Mouse (Mus musculus) MEL (cell line): Measurements from ENCODE around the gene Vps26c. TPM values are rescaled to one million over a fixed set of nuclear protein-coding genes. Genes with fewer than 3 reads are reported as not detected.

ENCODE experiments used
- DNase-seq: peaks from one replicate; pipeline ENCODE4 v3.0.0; 2011; ENCODE audit warnings: low read depth, low spot score
- H3K27ac ChIP-seq: 2 replicates; pipeline ENCODE4 v1.5.1; 2012; ENCODE audit warnings: low read depth, mild to moderate bottlenecking, control low read depth, low read length, moderate library complexity; ENCODE audit not compliant: control insufficient read depth
- H3K27me3 ChIP-seq, 2 experiments: fragments of 150-350 bp in 1 of 2; sonication (generic) in 1 of 2; 2 replicates each; pipeline ENCODE4 v1.6.1; 2012; ENCODE audit warnings: low read length in 2 of 2, mild to moderate bottlenecking in 2 of 2, improper control_type of control experiment in 1 of 2, moderate library complexity in 1 of 2; ENCODE audit not compliant: insufficient read depth in 2 of 2, control insufficient read depth in 1 of 2
- H3K36me3 ChIP-seq, 2 experiments: 2 replicates each; pipeline ENCODE4 v1.6.1; 2012 to 2014; ENCODE audit warnings: low read length in 2 of 2, improper control_type of control experiment in 1 of 2, inconsistent platforms in 1 of 2, mild to moderate bottlenecking in 1 of 2; ENCODE audit not compliant: insufficient read depth in 2 of 2, control insufficient read depth in 1 of 2
- H3K4me1 ChIP-seq, 2 experiments: fragments of 150-350 bp in 1 of 2; sonication (generic) in 1 of 2; 2 replicates each; pipeline ENCODE4 v1.6.1; 2012; ENCODE audit warnings: low read length in 2 of 2, improper control_type of control experiment in 1 of 2, mild to moderate bottlenecking in 1 of 2; ENCODE audit not compliant: insufficient read depth in 2 of 2, control insufficient read depth in 1 of 2
- H3K4me3 ChIP-seq, 2 experiments: fragments of 150-350 bp in 1 of 2; sonication (generic) in 1 of 2; 2 replicates each; pipeline ENCODE4 v1.5.1; 2012; ENCODE audit warnings: low read depth in 2 of 2, low read length in 2 of 2, mild to moderate bottlenecking in 2 of 2, moderate library complexity in 2 of 2, control low read depth in 1 of 2, improper control_type of control experiment in 1 of 2; ENCODE audit not compliant: control insufficient read depth in 1 of 2, insufficient read depth in 1 of 2
- H3K79me2 ChIP-seq: 2 replicates; pipeline ENCODE4 v1.6.1; 2012; ENCODE audit warnings: mild to moderate bottlenecking, low read length, moderate library complexity; ENCODE audit not compliant: control insufficient read depth, poor library complexity, insufficient read depth
- H3K9ac ChIP-seq: 2 replicates; pipeline ENCODE4 v1.6.1; 2012; ENCODE audit warnings: low read depth, mild to moderate bottlenecking, control low read depth, low read length, moderate library complexity; ENCODE audit not compliant: control insufficient read depth, poor library complexity, severe bottlenecking
- H3K9me3 ChIP-seq: fragments of 150-350 bp; sonication (generic); replicated peaks from 2 replicates; pipeline ENCODE4 v1.6.1; 2012; ENCODE audit warnings: mild to moderate bottlenecking, low read length, improper control_type of control experiment, moderate library complexity; ENCODE audit not compliant: insufficient read depth
- CHD1 ChIP-seq: IDR thresholded peaks from 2 replicates; pipeline ENCODE4 v1.6.1; 2012; ENCODE audit warnings: low read depth, mild to moderate bottlenecking, inconsistent platforms, low read length, improper control_type of control experiment
- E2F4 ChIP-seq: IDR thresholded peaks from 2 replicates; pipeline ENCODE4 v1.6.1; 2011; ENCODE audit warnings: low read depth, low read length, improper control_type of control experiment, borderline replicate concordance
- ELF1 ChIP-seq: IDR thresholded peaks from 2 replicates; pipeline ENCODE4 v1.6.1; 2014; ENCODE audit warnings: low read depth, mild to moderate bottlenecking, inconsistent platforms, low read length, improper control_type of control experiment, moderate library complexity
- EP300 ChIP-seq, 2 experiments: IDR thresholded peaks; 2 replicates each; pipeline ENCODE4 v1.6.1; 2011; ENCODE audit warnings: improper control_type of control experiment in 2 of 2, low read length in 2 of 2, low read depth in 1 of 2, mild to moderate bottlenecking in 1 of 2
- ETS1 ChIP-seq: IDR thresholded peaks from 2 replicates; pipeline ENCODE4 v1.6.1; 2012; ENCODE audit warnings: low read depth, mild to moderate bottlenecking, inconsistent platforms, low read length, improper control_type of control experiment, moderate library complexity
- HCFC1 ChIP-seq: IDR thresholded peaks from 2 replicates; pipeline ENCODE4 v1.6.1; 2012; ENCODE audit warnings: low read depth, mild to moderate bottlenecking, inconsistent platforms, low read length, improper control_type of control experiment, moderate library complexity
- JUND ChIP-seq: IDR thresholded peaks from 2 replicates; pipeline ENCODE4 v1.6.1; 2011; ENCODE audit warnings: low read depth, mild to moderate bottlenecking, improper control_type of control experiment, low read length
- MAFK ChIP-seq: IDR thresholded peaks from 2 replicates; pipeline ENCODE4 v1.6.1; 2011; ENCODE audit warnings: low read depth, mild to moderate bottlenecking, low read length, improper control_type of control experiment, borderline replicate concordance
- MAX ChIP-seq: IDR thresholded peaks from 2 replicates; pipeline ENCODE4 v1.6.1; 2011; ENCODE audit warnings: low read length, improper control_type of control experiment
- MEF2A ChIP-seq: IDR thresholded peaks from 2 replicates; pipeline ENCODE4 v1.6.1; 2014; ENCODE audit warnings: low read depth, mild to moderate bottlenecking, inconsistent platforms, low read length, improper control_type of control experiment; ENCODE audit not compliant: poor library complexity, insufficient replicate concordance, severe bottlenecking; ENCODE audit errors: extremely low read depth
- MXI1 ChIP-seq: IDR thresholded peaks from 2 replicates; pipeline ENCODE4 v1.6.1; 2011; ENCODE audit warnings: mild to moderate bottlenecking, low read depth, low read length, improper control_type of control experiment
- MYB ChIP-seq: IDR thresholded peaks from 2 replicates; pipeline ENCODE4 v1.6.1; 2011; ENCODE audit warnings: mild to moderate bottlenecking, low read depth, low read length, improper control_type of control experiment
- MYC ChIP-seq: IDR thresholded peaks from 2 replicates; pipeline ENCODE4 v1.6.1; 2011; ENCODE audit warnings: low read depth, mild to moderate bottlenecking, low read length, improper control_type of control experiment, moderate library complexity
- POLR2AphosphoS2 ChIP-seq: IDR thresholded peaks from 2 replicates; pipeline ENCODE4 v1.6.1; 2011; ENCODE audit warnings: low read length, improper control_type of control experiment
- POLR2AphosphoS5 ChIP-seq: IDR thresholded peaks from 2 replicates; pipeline ENCODE4 v1.6.1; 2012; ENCODE audit warnings: low read depth, borderline replicate concordance, mild to moderate bottlenecking, inconsistent platforms, low read length, moderate library complexity, mixed read lengths
- RAD21 ChIP-seq: IDR thresholded peaks from 2 replicates; pipeline ENCODE4 v1.6.1; 2011; ENCODE audit warnings: mild to moderate bottlenecking, low read depth, low read length, improper control_type of control experiment
- TAL1 ChIP-seq: IDR thresholded peaks from 2 replicates; pipeline ENCODE4 v1.6.1; 2012; ENCODE audit warnings: mild to moderate bottlenecking, inconsistent platforms, low read length, moderate library complexity, mixed read lengths
- TBP ChIP-seq: IDR thresholded peaks from 2 replicates; pipeline ENCODE4 v1.8.0; 2011; ENCODE audit warnings: low read depth, low read length, improper control_type of control experiment
- TCF12 ChIP-seq: IDR thresholded peaks from 2 replicates; pipeline ENCODE4 v1.6.1; 2014; ENCODE audit warnings: low read depth, mild to moderate bottlenecking, inconsistent platforms, low read length, improper control_type of control experiment, moderate library complexity
- USF1 ChIP-seq: IDR thresholded peaks from 2 replicates; pipeline ENCODE4 v1.6.1; 2014; ENCODE audit warnings: low read depth, mild to moderate bottlenecking, inconsistent platforms, low read length, improper control_type of control experiment, moderate library complexity
- ZC3H11A ChIP-seq: IDR thresholded peaks from 2 replicates; pipeline ENCODE4 v1.6.1; 2012; ENCODE audit warnings: low read depth, mild to moderate bottlenecking, inconsistent platforms, low read length, improper control_type of control experiment
- ZKSCAN1 ChIP-seq: IDR thresholded peaks from 2 replicates; pipeline ENCODE4 v1.6.1; 2012; ENCODE audit warnings: low read depth, mild to moderate bottlenecking, inconsistent platforms, low read length, improper control_type of control experiment, moderate library complexity
- ZMIZ1 ChIP-seq: IDR thresholded peaks from 2 replicates; pipeline ENCODE4 v1.6.1; 2012; ENCODE audit warnings: low read depth, mild to moderate bottlenecking, inconsistent platforms, low read length, improper control_type of control experiment, moderate library complexity
- ZNF384 ChIP-seq: IDR thresholded peaks from 2 replicates; pipeline ENCODE4 v1.6.1; 2012; ENCODE audit warnings: low read depth, mild to moderate bottlenecking, inconsistent platforms, low read length, improper control_type of control experiment
- polyA plus RNA-seq, 2 experiments: library from polyadenylated mRNA; stranded (reverse) in 1 of 2; unstranded in 1 of 2; fragments of >175 nt in 1 of 2; fragments of >200 nt in 1 of 2; gene quantifications; 2 replicates each; pipeline versions ENCODE4 v1.2.1 to v1.2.4; 2012; ENCODE audit warnings: low replicate concordance in 2 of 2, low read depth in 1 of 2; ENCODE audit not compliant: insufficient read length in 2 of 2, insufficient read depth in 1 of 2, missing spikeins in 1 of 2
- total RNA-seq: library from RNA; depleted of rRNA; stranded (reverse); fragments of 300-350 nt; gene quantifications from 2 replicates; pipeline ENCODE4 v1.2.3, GENCODE M21; 2012

Gene Vps26c
- total and polyA plus RNA-seq, 3 experiments = 20.9 to 23.7 TPM; not detected in 1

GRCm38 (mm10) chr16:94531268-94531667 is 4.6 kb upstream of the Vps26c start:
- no peak for TF ChIP-seq USF1
- no peak for TF ChIP-seq HCFC1
- peak; percentile 80 for TF ChIP-seq ZKSCAN1
- no peak for TF ChIP-seq TAL1
- no peak for TF ChIP-seq ZC3H11A
- no peak for TF ChIP-seq MAFK
- TF ChIP-seq CHD1 = no peak
- TF ChIP-seq RAD21 = no peak
- H3K4me3 ChIP-seq = no peak overlapping the region
- H3K9me3 ChIP-seq = no peaks in the 10 kb centered on the region
- peaks cover 2 to 9% of the 10 kb centered on the region in 2 experiments; a peak in 2 of 4 replicates for H3K4me1 ChIP-seq
- H3K36me3 ChIP-seq = peaks cover 0 to 7% of the 10 kb centered on the region in 2 experiments; a peak in 2 of 4 replicates
- peaks cover 2% of the 10 kb centered on the region; the same call in 1 of the 2 replicates for H3K79me2 ChIP-seq
- H3K27ac ChIP-seq = no peak overlapping the region
- no peak overlapping the region for H3K9ac ChIP-seq
- no peak for DNase-seq
- H3K27me3 ChIP-seq = peaks cover 2 to 4% of the 10 kb centered on the region in 2 experiments; a peak in 3 of 4 replicates

GRCm38 (mm10) chr16:94527546-94527945 is 916 bp upstream of the Vps26c start:
- Histone ChIP-seq H3K4me3 (peak overlapping the region; percentile 70 to 90), H3K4me1 (peaks cover 7 to 12% of the 10 kb centered on the region in 2 experiments; a peak in 3 of 4 replicates), H3K79me2 (peaks cover 8% of the 10 kb centered on the region), H3K27ac (peak overlapping the region; percentile 93), H3K27me3 (no peaks in the 10 kb centered on the region), H3K9ac (peak overlapping the region; percentile 87), H3K9me3 (no peaks in the 10 kb centered on the region), H3K36me3 (peaks cover 0 to 11% of the 10 kb centered on the region in 2 experiments; a peak in 2 of 4 replicates)
- no peak for DNase-seq
- 0 out of 2 replicates have a peak, but pooled peaks have one; percentile 5 for TF ChIP-seq MXI1
- TF ChIP-seq ZMIZ1 = no peak
- peak; percentile 5; the same call in 1 of the 2 replicates for TF ChIP-seq MYC

- peak overlapping the region; percentile 87 for H3K9ac ChIP-seq
- H3K36me3 ChIP-seq = peaks cover 0 to 11% of the 10 kb centered on the region in 2 experiments; a peak in 2 of 4 replicates
- no peak for DNase-seq
- peak overlapping the region; percentile 70 to 90 for H3K4me3 ChIP-seq
- peaks cover 8% of the 10 kb centered on the region for H3K79me2 ChIP-seq
- peak overlapping the region; percentile 93 for H3K27ac ChIP-seq
- no peaks in the 10 kb centered on the region for H3K9me3 ChIP-seq
- H3K4me1 ChIP-seq = peaks cover 7 to 12% of the 10 kb centered on the region in 2 experiments; a peak in 3 of 4 replicates
- no peaks in the 10 kb centered on the region for H3K27me3 ChIP-seq
- TF ChIP-seq ZKSCAN1 = no peak
- TF ChIP-seq ZC3H11A = no peak
- TF ChIP-seq RAD21 = no peak
- 0 out of 2 replicates have a peak, but pooled peaks have one; percentile 4 for TF ChIP-seq TBP
- TF ChIP-seq TCF12 = no peak
- no peak for TF ChIP-seq MYB
- TF ChIP-seq MAFK = no peak
- no peak for TF ChIP-seq JUND
- TF ChIP-seq HCFC1 = no peak
- TF ChIP-seq ELF1 = no peak
- TF ChIP-seq MAX = no peak
- TF ChIP-seq MEF2A = no peak
- no peak for TF ChIP-seq TAL1
- TF ChIP-seq E2F4 = no peak
- no peak for TF ChIP-seq POLR2AphosphoS5
- no peak for TF ChIP-seq ETS1
- no peak; a peak in 1 of 4 replicates for TF ChIP-seq EP300 (IDR thresholded peaks at IDR 0.05; ENCODE audit: low read depth in 1 of 2, low read length in 2 of 2)
- no peak for TF ChIP-seq POLR2AphosphoS2
- TF ChIP-seq ZNF384 = no peak
Observed at GRCm38 (mm10) chr16:94527152-94527534, 513 bp upstream of the Vps26c start.
